ENCODE assay signal across 7 mouse cellular contexts in the genomic region with DNA sequence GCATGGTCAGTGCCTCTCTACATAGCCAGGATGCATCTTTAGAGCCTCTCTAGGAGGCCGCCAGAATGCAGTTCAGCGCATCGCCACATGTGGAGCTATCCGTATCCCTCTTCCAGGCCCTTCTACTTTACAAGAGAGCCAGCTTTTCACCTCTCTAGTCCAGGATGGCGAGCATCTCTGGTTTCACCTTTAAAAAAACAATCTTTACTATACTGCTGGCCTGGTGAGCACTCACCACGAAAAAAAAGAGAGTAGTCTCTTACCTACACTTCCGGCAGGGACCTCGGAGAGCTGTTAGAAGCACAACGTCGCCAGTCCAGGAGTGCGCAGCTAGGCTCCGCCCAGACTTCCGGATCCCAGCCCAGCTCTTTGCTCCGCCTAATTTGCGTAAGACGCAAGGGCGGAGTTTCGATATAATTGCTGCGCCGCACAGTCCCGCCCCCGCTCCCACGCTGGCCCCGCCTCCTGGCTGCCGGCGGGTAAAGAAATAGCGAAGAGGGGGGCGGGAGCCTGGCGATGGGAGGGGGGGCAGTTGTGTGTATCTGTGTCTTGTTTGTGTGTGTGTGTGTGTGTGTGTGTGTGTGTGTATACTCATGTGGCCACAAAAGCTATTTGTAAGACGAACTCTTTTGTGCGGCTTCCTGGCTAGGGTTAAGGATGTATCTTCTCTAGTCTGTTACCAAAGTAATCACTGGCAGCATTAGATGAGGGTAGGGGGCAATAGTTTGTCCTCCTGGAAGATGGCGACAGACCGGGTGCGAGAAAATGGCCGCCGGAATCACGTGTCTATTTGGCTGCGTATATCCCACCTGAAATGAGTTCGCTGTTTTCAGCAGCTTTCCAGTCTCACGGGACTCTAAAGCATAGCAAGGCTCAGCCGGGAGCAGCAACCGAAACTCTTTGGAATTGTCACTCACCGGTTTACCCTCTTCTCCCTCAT. TPM values are rescaled to one million over a fixed set of nuclear protein-coding genes. Genes with fewer than 3 reads are reported as not detected.
A peak's percentile ranks its signal among the peaks of the same experiment; 100 is the strongest.
DNase-seq lines count a peak whose midpoint lies in the region; ATAC-seq lines count a peak whose summit lies in the region.

A gene (minus strand): TSS at position 385 of the 940 bp plus-strand sequence.

- H3K4me2 ChIP-seq in intestine, embryonic 15.5 days (replicated peaks) = peak within 1 kb of the TSS; percentile 53

- H3K4me1 ChIP-seq in intestine, embryonic 15.5 days (replicated peaks) = no peaks in the 10 kb centered on the region
- peaks cover 11% of the 10 kb centered on the region for H3K4me1 ChIP-seq in midbrain, embryonic 10.5 days

- no peaks in the 10 kb centered on the region for H3K27me3 ChIP-seq in intestine, embryonic 15.5 days (replicated peaks)
- H3K27me3 ChIP-seq in midbrain, embryonic 10.5 days (ENCODE audit: low read depth, poor library complexity, severe bottlenecking) = peaks cover 4% of the 10 kb centered on the region

- intact Hi-C loops in gastrocnemius, postnatal 36 days (cut with DNase I) = no loop called here
- intact Hi-C loops in left cerebral cortex, postnatal 25 days (cut with DNase I) = loop anchor here (2.0 kb wide), 1 partner anchor 30 kb away; a partner anchor contains a TSS

- H3K9ac ChIP-seq in intestine, embryonic 15.5 days = peak within 1 kb of the TSS; percentile 31; the same call in 1 of the 2 replicates

- no peaks in the 10 kb centered on the region for H3K36me3 ChIP-seq in intestine, embryonic 15.5 days
- H3K36me3 ChIP-seq in midbrain, embryonic 10.5 days = peaks cover 22% of the 10 kb centered on the region

- peak within 1 kb of the TSS; percentile 35 for H3K4me3 ChIP-seq in intestine, embryonic 15.5 days (replicated peaks)
- peak within 1 kb of the TSS; percentile 57 for H3K4me3 ChIP-seq in midbrain, embryonic 10.5 days

- H3K27ac ChIP-seq in intestine, embryonic 15.5 days = peak within 1 kb of the TSS; percentile 40
- peak within 1 kb of the TSS; percentile 85 for H3K27ac ChIP-seq in midbrain, embryonic 10.5 days (replicated peaks)

- 17% methylated on average over 42 of the region's 43 CpGs for WGBS in intestine, embryonic 15.5 days
- 15% methylated on average over 43 of the region's 43 CpGs for WGBS in midbrain, embryonic 10.5 days

- peak; percentile 93 for DNase-seq in adrenal gland, adult 2 months
- peak; percentile 85 for DNase-seq in embryo, embryonic 11.5 days (ENCODE audit: low read depth, low spot score)
- peak; percentile 77 to 81 for DNase-seq in gastrocnemius, postnatal 36 days
- DNase-seq in left cerebral cortex, postnatal 25 days (ENCODE audit: low spot score in 2 of 2) = peak; percentile 83 to 90
- peak; percentile 88 for DNase-seq in midbrain, embryonic 10.5 days (ENCODE audit: low spot score)
- DNase-seq in right cerebral cortex, postnatal 4 days = peak; percentile 80

- H3K9me3 ChIP-seq in intestine, embryonic 15.5 days = no peaks in the 10 kb centered on the region
- no peaks in the 10 kb centered on the region for H3K9me3 ChIP-seq in midbrain, embryonic 10.5 days (replicated peaks)

- ATAC-seq in intestine, embryonic 15.5 days = peak; percentile 98

RNA-seq across cellular contexts. Expression of the gene that starts here (rescaled TPM):
- total RNA-seq in adrenal gland, adult 2 months (2021) = 10 to 100 TPM; 67.7 to 84.4 TPM
- 6.3 and 7.7 TPM in 2 replicates for polyA plus RNA-seq in adrenal gland, adult 2 months (2012; rRNA removed)
- 10 to 100 TPM; 28.0 to 36.6 TPM for total RNA-seq in gastrocnemius, postnatal 36 days (2021)
- polyA plus RNA-seq in intestine, embryonic 15.5 days (2015; fragmentation: Nextera tagmentation; extraction: Ambion mirVana) = 26.2 and 28.0 TPM in 2 replicates
- total RNA-seq in left cerebral cortex, postnatal 25 days (2021) = 100 to 1,000 TPM; 212 to 213 TPM
- polyA plus RNA-seq in midbrain, embryonic 10.5 days (2016; fragmentation: Nextera tagmentation; extraction: Ambion mirVana) = 39.9 and 46.3 TPM in 2 replicates

Comparison
In these comparisons a context has a peak if more than half of its experiments do, and no peak if none do; other contexts are left out.
1. Peak in every context shown above with its lines: DNase-seq, ATAC-seq, H3K4me3 ChIP-seq and H3K27ac ChIP-seq.